Mouse (Mus musculus) hindbrain, embryonic 12.5 days (tissue): ENCODE measurements around the gene Padi3. TPM values are rescaled to one million over a fixed set of nuclear protein-coding genes. Genes with fewer than 3 reads are reported as not detected.

Experiments
- ATAC-seq: fragments of 200-750 bp; cut with Nextera tagmentation; 2 replicates; pipeline ENCODE4 v1.8.0; 2017; ENCODE audit warnings: moderate TSS enrichment; ENCODE audit not compliant: low FRiP score
- H3K27ac ChIP-seq: fragments of 300-500 bp; sonication (generic); 2 replicates; pipeline ENCODE4 v1.5.1; 2016; ENCODE audit warnings: mild to moderate bottlenecking
- H3K27me3 ChIP-seq: fragments of 300-500 bp; sonication (generic); 2 replicates; pipeline ENCODE4 v1.6.1; 2016; ENCODE audit warnings: mild to moderate bottlenecking
- H3K36me3 ChIP-seq: fragments of 300-500 bp; sonication (generic); 2 replicates; pipeline ENCODE4 v1.6.1; 2016; ENCODE audit warnings: mild to moderate bottlenecking
- H3K4me1 ChIP-seq: fragments of 300-500 bp; sonication (generic); 2 replicates; pipeline ENCODE4 v1.6.1; 2016
- H3K4me2 ChIP-seq: fragments of 300-500 bp; sonication (generic); replicated peaks from 2 replicates; pipeline ENCODE4 v1.6.1; 2016; ENCODE audit warnings: mild to moderate bottlenecking
- H3K4me3 ChIP-seq: fragments of 300-500 bp; sonication (generic); 2 replicates; pipeline ENCODE4 v1.5.1; 2016; ENCODE audit warnings: mild to moderate bottlenecking
- H3K9ac ChIP-seq: fragments of 300-500 bp; sonication (generic); 2 replicates; pipeline ENCODE4 v1.6.1; 2016; ENCODE audit warnings: mild to moderate bottlenecking, moderate library complexity
- H3K9me3 ChIP-seq: fragments of 300-500 bp; sonication (generic); replicated peaks from 2 replicates; pipeline ENCODE4 v1.6.1; 2016; ENCODE audit warnings: mild to moderate bottlenecking
- WGBS: fragments of 180-500 bp; shearing (Covaris S2); methylation state at CpG from one replicate; pipeline ENCODE4 v1.1.7; 2016; 5-methylcytosine and 5-hydroxymethylcytosine counted together
- polyA plus RNA-seq: library from polyadenylated mRNA; unstranded; fragments of >200 nt; fragmentation: Nextera tagmentation; extraction: Ambion mirVana; gene quantifications from 2 replicates; pipeline ENCODE4 v1.2.1, GENCODE M21; 2016

The Padi3 gene
- polyA plus RNA-seq, 1 experiment from 2014 or later = 0.06 TPM

DNA sequence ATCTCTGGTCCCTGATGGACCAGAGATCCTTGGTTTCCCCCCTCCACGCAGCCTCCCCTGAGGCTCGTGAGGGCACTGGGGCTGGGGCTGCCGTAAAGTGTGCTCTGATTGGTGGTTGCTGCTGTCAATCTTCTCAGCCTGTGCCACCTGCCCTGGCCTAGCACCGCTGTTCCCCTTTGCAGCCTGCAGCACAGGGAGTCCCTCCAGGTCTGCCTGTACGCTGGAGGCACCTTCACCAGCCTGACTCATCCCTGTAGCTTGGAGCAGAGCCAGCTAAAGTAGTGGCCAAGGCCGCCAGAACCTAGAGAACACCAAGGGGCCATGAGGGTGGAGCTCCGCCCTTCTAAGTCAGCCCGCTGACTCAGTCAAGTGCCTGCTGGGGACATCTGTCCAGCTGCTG lies 27.4 kb upstream of the Padi3 start:
- Histone ChIP-seq H3K9me3 (no peaks in the 10 kb centered on the region), H3K4me3 (no peak overlapping the region), H3K4me1 (peaks cover 40% of the 10 kb centered on the region), H3K27ac (no peak overlapping the region), H3K27me3 (0 out of 2 replicates have a peak, but pooled peaks cover 3% of the 10 kb centered on the region), H3K36me3 (no peaks in the 10 kb centered on the region), H3K9ac (no peak overlapping the region), H3K4me2 (0 out of 2 replicates have a peak overlapping the region, but pooled peaks have one; percentile 2)
- ATAC-seq = no peak
- WGBS = 23% methylated on average over 8 of the region's 8 CpGs

DNA sequence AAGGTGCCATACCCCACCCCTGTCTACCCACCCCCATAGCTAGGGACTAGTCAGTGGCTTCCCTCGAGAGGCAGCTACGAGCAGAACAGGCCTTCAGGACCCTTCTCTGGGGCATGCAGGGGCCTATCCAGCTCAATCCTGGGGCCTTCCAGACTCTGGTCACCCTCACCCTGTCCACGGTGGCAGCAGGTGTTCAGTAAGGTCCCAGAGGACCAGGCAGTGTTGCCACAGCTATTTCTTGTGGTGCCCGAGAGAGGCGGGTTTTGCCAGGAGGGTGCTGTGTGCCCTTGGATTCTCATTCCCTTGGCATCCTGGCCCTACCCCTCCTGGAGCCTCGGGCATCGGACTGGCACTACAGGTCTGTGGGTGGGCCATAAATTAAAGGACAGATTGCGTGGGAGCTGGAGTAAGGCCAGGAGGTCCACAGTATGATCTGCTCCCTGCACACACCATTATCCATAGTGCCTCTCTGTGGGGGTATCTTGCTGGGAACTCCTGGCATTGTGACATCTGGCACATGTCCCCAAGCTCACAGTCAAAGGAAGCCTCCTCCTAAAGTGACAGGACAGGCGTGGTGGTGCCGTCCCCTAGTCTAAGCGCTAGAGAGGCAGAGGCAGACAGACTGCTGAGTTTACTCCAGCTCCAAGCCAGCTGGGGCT lies 25.9 kb upstream of the Padi3 start:
- H3K36me3 ChIP-seq = no peaks in the 10 kb centered on the region
- peaks cover 40% of the 10 kb centered on the region for H3K4me1 ChIP-seq
- 0 out of 2 replicates have a peak, but pooled peaks cover 3% of the 10 kb centered on the region for H3K27me3 ChIP-seq
- no peak overlapping the region for H3K4me2 ChIP-seq
- no peaks in the 10 kb centered on the region for H3K9me3 ChIP-seq
- H3K9ac ChIP-seq = no peak overlapping the region; the same call in 1 of the 2 replicates
- no peak for ATAC-seq
- H3K27ac ChIP-seq = no peak overlapping the region
- no peak overlapping the region for H3K4me3 ChIP-seq
- 51% methylated on average over 11 of the region's 11 CpGs for WGBS

DNA sequence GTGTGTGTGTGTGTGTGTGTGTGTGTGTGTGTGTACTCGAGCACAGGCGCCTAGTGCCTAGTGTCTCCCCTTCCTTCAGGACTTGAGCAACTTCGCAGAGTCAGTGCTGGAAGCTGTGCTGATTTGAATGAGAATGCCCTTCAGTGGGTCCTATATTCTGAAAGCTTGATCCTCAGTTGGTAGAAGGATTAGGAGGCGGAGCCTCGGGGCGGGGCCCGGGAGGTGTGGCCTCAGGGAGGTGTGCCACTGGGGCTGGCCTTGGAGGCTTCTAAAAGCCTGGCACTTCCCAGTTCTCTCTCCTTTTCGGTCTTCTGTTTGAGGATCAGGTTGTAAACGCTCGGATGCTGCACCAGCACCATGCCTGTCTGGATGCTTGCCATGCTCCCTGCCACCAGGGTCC lies 25.2 kb upstream of the Padi3 start:
- Histone ChIP-seq H3K9me3 (no peaks in the 10 kb centered on the region), H3K4me3 (no peak overlapping the region), H3K4me1 (peaks cover 40% of the 10 kb centered on the region), H3K36me3 (no peaks in the 10 kb centered on the region), H3K27ac (no peak overlapping the region), H3K27me3 (0 out of 2 replicates have a peak, but pooled peaks cover 3% of the 10 kb centered on the region), H3K4me2 (no peak overlapping the region), H3K9ac (no peak overlapping the region)
- peak; percentile 55 for ATAC-seq
- WGBS = 3% methylated on average over 10 of the region's 10 CpGs

DNA sequence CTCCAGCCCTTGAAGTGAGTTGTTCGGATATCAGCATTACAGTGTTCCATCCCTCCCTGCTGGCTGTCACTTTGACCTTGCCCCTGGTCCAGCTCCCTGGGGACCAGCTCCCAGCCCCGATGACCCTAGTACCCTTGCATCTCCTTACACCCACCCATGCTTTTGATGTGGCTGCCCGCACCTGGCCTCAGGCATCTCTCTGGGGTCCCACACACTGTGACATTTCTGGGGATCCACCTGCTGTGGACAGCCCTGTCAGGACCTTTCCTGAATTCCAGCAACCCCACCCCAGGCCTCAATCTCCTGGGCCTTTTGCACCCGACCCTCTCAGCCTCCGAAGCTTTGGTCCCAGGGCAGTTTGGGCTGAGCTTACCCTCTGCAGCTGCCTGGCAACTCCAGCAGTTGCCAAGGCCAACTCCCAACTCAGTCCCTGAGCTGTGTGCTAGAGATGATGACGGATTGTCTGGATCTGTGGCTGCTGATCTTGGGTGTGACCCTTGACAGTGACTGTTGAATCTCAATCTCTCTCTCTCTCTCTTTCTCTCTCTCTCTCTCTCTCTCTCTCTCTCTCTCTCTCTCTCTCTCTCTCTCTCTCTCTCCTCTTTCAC lies 24.0 kb upstream of the Padi3 start:
- Histone ChIP-seq H3K9ac (no peak overlapping the region), H3K27ac (no peak overlapping the region), H3K4me1 (peaks cover 40% of the 10 kb centered on the region), H3K4me2 (no peak overlapping the region), H3K4me3 (no peak overlapping the region), H3K36me3 (no peaks in the 10 kb centered on the region), H3K9me3 (no peaks in the 10 kb centered on the region), H3K27me3 (peaks cover 7% of the 10 kb centered on the region; the same call in 1 of the 2 replicates)
- ATAC-seq = no peak
- WGBS = 60% methylated on average over 6 of the region's 6 CpGs

DNA sequence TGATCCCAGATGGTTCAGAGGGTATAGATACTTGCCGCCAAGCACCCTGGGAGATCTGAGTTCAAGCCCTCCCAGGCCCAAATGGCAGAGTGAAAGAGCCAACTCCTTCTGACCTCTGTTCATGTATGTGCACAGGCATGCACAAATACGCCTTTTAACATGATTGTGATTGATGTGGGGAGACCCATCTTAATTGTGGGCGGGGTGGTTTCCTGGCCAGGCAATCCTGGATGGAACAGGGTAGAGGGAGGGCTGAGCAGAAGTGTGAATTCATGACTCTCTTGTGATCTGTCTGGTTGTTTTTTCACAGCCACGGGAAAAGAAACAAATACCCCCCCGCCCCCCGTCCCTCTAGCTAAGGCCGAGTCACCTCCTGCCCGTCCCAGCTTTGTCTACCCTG lies 22.4 kb upstream of the Padi3 start:
- H3K9ac ChIP-seq = no peak overlapping the region
- H3K27ac ChIP-seq = no peak overlapping the region
- peaks cover 36% of the 10 kb centered on the region for H3K4me1 ChIP-seq
- no peaks in the 10 kb centered on the region for H3K36me3 ChIP-seq
- no peak for ATAC-seq
- H3K4me3 ChIP-seq = no peak overlapping the region
- H3K4me2 ChIP-seq = no peak overlapping the region
- H3K9me3 ChIP-seq = no peaks in the 10 kb centered on the region
- 47% methylated on average over 8 of the region's 8 CpGs for WGBS
- peaks cover 9% of the 10 kb centered on the region; the same call in 1 of the 2 replicates for H3K27me3 ChIP-seq

DNA sequence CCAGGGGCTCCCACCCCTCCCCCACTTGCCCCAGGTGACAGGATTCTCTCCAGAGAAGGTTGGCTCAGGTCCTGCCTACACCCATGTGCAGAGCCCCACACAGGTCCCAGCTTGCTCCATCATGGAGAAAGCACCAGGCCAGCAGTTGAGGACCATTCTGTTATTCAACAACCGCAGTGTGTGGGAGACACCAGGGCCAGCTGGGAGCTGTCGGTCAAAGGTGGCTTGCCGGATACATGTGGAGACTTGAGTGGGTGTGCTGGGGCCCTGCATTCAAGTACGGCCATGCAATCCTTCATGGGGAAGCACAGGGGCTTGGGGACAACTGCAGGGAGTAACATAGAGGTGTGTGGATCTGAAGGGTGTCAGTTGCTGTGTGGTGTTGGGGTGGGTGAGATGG lies 21.4 kb upstream of the Padi3 start:
- Histone ChIP-seq H3K9ac (no peak overlapping the region), H3K36me3 (no peaks in the 10 kb centered on the region), H3K4me2 (no peak overlapping the region), H3K4me1 (peaks cover 33% of the 10 kb centered on the region), H3K9me3 (no peaks in the 10 kb centered on the region), H3K4me3 (no peak overlapping the region), H3K27me3 (peaks cover 6% of the 10 kb centered on the region; the same call in 1 of the 2 replicates), H3K27ac (no peak overlapping the region)
- 92% methylated on average over 4 of the region's 4 CpGs for whole genome bisulfite sequencing
- no peak for ATAC-seq

DNA sequence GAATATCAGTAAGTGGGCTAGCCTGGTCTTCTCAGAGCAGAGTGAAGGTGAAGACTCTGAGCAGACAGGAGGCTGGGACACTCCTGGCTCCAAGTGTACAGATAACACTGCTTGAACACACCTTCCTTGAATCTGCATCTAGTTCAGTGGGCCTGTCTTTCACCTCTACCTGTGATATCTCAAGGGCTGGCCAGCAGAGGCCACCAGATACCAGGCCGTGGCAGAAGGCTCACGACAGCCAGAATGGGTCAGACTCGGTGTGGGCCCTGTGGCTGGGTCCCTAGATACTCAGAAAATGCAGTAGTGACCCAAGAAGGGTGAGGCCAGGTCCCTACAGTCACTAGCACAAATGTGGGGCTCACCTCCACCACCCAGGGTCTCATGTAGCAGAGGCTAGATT lies 16.8 kb upstream of the Padi3 start:
- 0 out of 2 replicates have a peak, but pooled peaks cover 5% of the 10 kb centered on the region for H3K9me3 ChIP-seq
- no peak overlapping the region for H3K4me2 ChIP-seq
- H3K4me3 ChIP-seq = no peak overlapping the region
- WGBS = 56% methylated on average over 3 of the region's 3 CpGs
- H3K9ac ChIP-seq = no peak overlapping the region
- H3K27ac ChIP-seq = no peak overlapping the region
- H3K4me1 ChIP-seq = no peaks in the 10 kb centered on the region
- H3K27me3 ChIP-seq = peaks cover 6% of the 10 kb centered on the region; the same call in 1 of the 2 replicates
- ATAC-seq = no peak
- H3K36me3 ChIP-seq = no peaks in the 10 kb centered on the region

DNA sequence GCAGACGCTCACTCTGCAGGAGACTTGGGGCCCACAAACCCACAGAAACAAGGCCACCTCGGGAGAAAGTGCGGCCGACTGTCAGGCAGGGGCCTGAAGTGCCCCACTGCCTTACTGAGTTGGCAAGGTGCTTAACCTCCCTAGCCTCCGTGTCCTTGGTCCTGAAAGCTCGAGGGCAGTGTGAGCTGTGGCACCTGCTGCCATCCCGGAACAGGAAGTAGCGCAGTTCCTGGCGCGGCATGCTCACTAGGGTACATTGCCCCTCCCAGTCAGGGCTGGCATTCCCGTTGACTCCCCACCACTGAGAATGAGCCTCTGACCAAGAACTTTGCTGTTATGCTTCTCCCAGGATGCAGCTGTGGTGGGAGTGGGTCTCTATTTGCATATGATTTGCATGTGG lies 15.5 kb upstream of the Padi3 start:
- Histone ChIP-seq H3K4me1 (no peaks in the 10 kb centered on the region), H3K27ac (no peak overlapping the region), H3K36me3 (no peaks in the 10 kb centered on the region), H3K4me2 (no peak overlapping the region), H3K9ac (no peak overlapping the region), H3K9me3 (0 out of 2 replicates have a peak, but pooled peaks cover 5% of the 10 kb centered on the region), H3K4me3 (no peak overlapping the region), H3K27me3 (peaks cover 6% of the 10 kb centered on the region; the same call in 1 of the 2 replicates)
- 49% methylated on average over 11 of the region's 11 CpGs for WGBS
- no peak for ATAC-seq

DNA sequence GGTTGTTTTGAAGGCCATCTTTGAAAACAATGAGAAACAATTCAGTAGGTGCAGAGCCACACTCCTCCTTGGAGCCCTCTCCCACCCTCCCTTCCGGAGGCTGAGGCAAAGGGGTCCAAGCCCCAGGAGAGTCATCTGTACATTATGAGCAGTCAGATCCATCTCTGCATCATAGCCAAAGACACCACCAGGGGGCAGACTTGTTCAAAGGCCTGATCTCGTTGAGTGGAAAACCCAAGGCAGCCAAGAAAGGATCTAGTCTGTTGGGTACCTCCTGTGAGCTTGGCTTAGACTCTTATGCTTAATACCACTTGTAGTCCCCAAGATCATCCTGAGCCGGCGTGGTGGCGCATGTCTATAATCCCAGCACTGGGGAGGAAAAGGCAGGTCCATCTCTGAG lies 11.5 kb upstream of the Padi3 start:
- 73% methylated on average over 5 of the region's 5 CpGs for WGBS
- Histone ChIP-seq H3K9me3 (0 out of 2 replicates have a peak, but pooled peaks cover 5% of the 10 kb centered on the region), H3K27me3 (no peaks in the 10 kb centered on the region), H3K4me2 (no peak overlapping the region), H3K4me3 (no peak overlapping the region), H3K36me3 (no peaks in the 10 kb centered on the region), H3K9ac (no peak overlapping the region), H3K4me1 (no peaks in the 10 kb centered on the region), H3K27ac (no peak overlapping the region)
- no peak for ATAC-seq

DNA sequence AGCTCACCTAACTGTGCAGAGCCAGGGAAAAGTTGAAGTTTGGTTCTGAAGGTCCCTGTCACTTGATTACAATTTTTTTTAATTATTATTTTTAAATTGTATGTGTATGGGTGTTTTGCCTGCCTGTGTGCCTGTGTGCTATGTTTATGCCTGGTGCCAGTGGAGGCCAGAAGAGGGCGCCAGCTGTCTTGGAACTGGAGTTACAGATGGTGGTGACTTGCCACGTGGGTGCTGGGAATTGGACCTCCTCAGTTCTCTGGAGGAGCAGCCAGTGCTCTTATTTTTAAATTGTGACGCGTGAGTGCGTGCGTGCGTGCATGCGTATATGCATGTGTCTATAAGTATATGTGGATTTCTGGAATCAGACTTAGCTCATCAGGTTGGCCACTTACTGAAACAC lies 7.0 kb upstream of the Padi3 start:
- no peak overlapping the region for H3K9ac ChIP-seq
- no peak overlapping the region for H3K27ac ChIP-seq
- peaks cover 8% of the 10 kb centered on the region for H3K27me3 ChIP-seq
- 0 out of 2 replicates have a peak, but pooled peaks cover 18% of the 10 kb centered on the region for H3K4me1 ChIP-seq
- H3K36me3 ChIP-seq = no peaks in the 10 kb centered on the region
- no peaks in the 10 kb centered on the region for H3K9me3 ChIP-seq
- ATAC-seq = no peak
- H3K4me2 ChIP-seq = no peak overlapping the region
- WGBS = 90% methylated on average over 8 of the region's 8 CpGs
- no peak overlapping the region for H3K4me3 ChIP-seq

DNA sequence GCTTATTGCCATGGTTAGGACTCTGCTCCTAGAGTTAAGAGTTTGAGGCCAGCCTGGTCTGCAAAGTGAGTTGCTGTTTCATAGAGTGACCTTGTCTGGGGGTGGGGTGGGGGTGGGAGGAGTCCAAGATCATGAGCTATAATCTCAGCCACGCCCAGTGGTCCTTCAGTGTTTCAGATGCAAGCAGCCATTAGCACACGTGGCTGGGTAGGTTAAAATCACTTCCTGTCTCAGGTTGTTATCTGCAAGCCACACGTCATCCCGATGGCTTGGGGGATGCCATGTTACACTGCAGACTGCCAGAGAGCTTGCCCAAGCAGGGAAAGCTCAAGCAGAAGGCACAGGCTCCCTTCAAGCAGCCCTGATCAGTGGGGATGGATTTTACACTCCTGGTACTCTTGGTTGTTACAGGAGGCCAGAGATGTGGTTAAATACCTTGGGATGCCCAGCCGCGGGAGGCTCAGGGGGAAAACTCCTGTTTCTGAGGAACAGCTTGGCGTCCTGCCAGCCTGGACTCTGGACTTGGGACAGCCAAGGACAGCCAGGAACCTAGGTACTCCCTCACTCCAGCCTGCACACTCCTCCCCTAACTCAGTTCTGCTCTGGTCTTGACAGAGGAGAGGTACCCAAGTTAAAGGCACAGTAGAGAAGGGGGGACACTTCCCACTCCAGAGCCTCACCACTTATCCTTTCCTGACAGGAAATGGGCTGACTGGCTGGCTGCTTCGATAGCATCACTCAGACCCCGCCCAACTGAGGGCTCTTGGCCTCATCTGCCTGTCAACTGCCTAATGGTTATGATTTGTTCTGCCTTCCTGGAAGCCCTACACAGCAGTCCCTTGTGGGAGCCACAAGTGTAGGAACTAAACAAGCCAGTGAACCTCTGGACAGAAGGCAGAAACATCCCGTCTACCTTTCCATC lies 5.8 kb upstream of the Padi3 start:
- WGBS = 55% methylated on average over 10 of the region's 10 CpGs

DNA sequence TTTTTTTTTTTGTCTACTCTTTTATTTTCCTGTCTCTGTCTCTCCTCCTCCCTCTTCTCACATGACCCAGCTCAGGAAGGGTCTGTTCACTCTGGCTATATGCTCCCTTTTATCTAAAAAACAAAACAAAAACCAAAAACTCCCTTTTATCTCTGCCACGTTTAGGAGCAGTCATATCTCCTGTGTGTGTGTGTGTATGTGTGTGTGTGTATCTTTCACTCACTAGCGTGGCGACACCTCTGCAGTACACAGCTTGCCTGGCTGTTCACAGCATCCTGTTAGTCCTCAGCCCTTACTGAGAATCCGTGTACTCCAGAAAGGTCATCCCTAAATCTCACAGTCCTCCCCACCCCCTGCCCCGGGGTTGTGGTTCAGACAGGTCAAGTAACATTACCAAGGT lies 5.0 kb upstream of the Padi3 start:
- 81% methylated on average over 5 of the region's 5 CpGs for WGBS

More for the DNA sequence above, 5.8 kb upstream of the Padi3 start:
- no peak overlapping the region for H3K4me3 ChIP-seq
- peaks cover 8% of the 10 kb centered on the region for H3K27me3 ChIP-seq
- no peak overlapping the region for H3K9ac ChIP-seq
- no peaks in the 10 kb centered on the region for H3K9me3 ChIP-seq
- no peaks in the 10 kb centered on the region for H3K36me3 ChIP-seq
- no peak overlapping the region for H3K4me2 ChIP-seq
- H3K4me1 ChIP-seq = 0 out of 2 replicates have a peak, but pooled peaks cover 18% of the 10 kb centered on the region
- ATAC-seq = no peak
- no peak overlapping the region for H3K27ac ChIP-seq

More for the DNA sequence above, 5.0 kb upstream of the Padi3 start:
- ATAC-seq = no peak
- H3K27me3 ChIP-seq = peaks cover 8% of the 10 kb centered on the region
- no peak overlapping the region for H3K9ac ChIP-seq
- H3K4me3 ChIP-seq = no peak overlapping the region
- no peaks in the 10 kb centered on the region for H3K9me3 ChIP-seq
- H3K27ac ChIP-seq = no peak overlapping the region
- H3K4me1 ChIP-seq = 0 out of 2 replicates have a peak, but pooled peaks cover 18% of the 10 kb centered on the region
- H3K36me3 ChIP-seq = no peaks in the 10 kb centered on the region
- no peak overlapping the region for H3K4me2 ChIP-seq
